Mouse (Mus musculus) intestine, postnatal 0 days (tissue): Measurements from ENCODE around the gene Sema4g. TPM values are rescaled to one million over a fixed set of nuclear protein-coding genes. Genes with fewer than 3 reads are reported as not detected.

ENCODE experiments used
- ATAC-seq: fragments of 200-750 bp; cut with Nextera tagmentation; 2 replicates; pipeline ENCODE4 v1.8.0; 2017; ENCODE audit warnings: mild to moderate bottlenecking, moderate TSS enrichment, moderate library complexity
- H3K27ac ChIP-seq: fragments of 300-500 bp; sonication (generic); 2 replicates; pipeline ENCODE4 v1.5.1; 2014; ENCODE audit warnings: mild to moderate bottlenecking, low read depth, low read length, moderate library complexity
- H3K27me3 ChIP-seq: fragments of 300-500 bp; sonication (generic); replicated peaks from 2 replicates; pipeline ENCODE4 v1.6.1; 2014; ENCODE audit warnings: low read length, mixed read lengths; ENCODE audit not compliant: control insufficient read depth, insufficient read depth
- H3K36me3 ChIP-seq: fragments of 300-500 bp; sonication (generic); 2 replicates; pipeline ENCODE4 v1.6.1; 2014; ENCODE audit warnings: mild to moderate bottlenecking, moderate library complexity; ENCODE audit not compliant: control insufficient read depth, insufficient read depth
- H3K4me1 ChIP-seq: fragments of 300-500 bp; sonication (generic); replicated peaks from 2 replicates; pipeline ENCODE4 v1.6.1; 2014; ENCODE audit warnings: antibody characterized with exemption, low read length, mixed read lengths; ENCODE audit not compliant: control insufficient read depth, insufficient read depth
- H3K4me2 ChIP-seq: fragments of 300-500 bp; sonication (generic); replicated peaks from 2 replicates; pipeline ENCODE4 v1.6.1; 2014; ENCODE audit warnings: low read depth, mild to moderate bottlenecking, moderate library complexity
- H3K4me3 ChIP-seq: fragments of 300-500 bp; sonication (generic); 2 replicates; pipeline ENCODE4 v1.5.1; 2014; ENCODE audit warnings: low read depth, low read length
- H3K9ac ChIP-seq: fragments of 300-500 bp; sonication (generic); 2 replicates; pipeline ENCODE4 v1.6.1; 2014; ENCODE audit warnings: mild to moderate bottlenecking, low read depth, low read length
- H3K9me3 ChIP-seq: fragments of 300-500 bp; sonication (generic); 2 replicates; pipeline ENCODE4 v1.6.1; 2016; ENCODE audit warnings: mixed run types; ENCODE audit not compliant: control insufficient read depth
- CTCF ChIP-seq: sonication (generic); IDR thresholded peaks from 2 replicates; pipeline ENCODE4 v1.5.1; 2016; ENCODE audit warnings: low read depth, mild to moderate bottlenecking, control low read depth, antibody characterized with exemption, moderate library complexity
- WGBS: fragments of 180-500 bp; shearing (Covaris S2); extraction: QIAGEN DNeasy Blood & Tissue Kit; methylation state at CpG from one replicate; pipeline ENCODE4 v1.1.7; 2014; 5-methylcytosine and 5-hydroxymethylcytosine counted together
- polyA plus RNA-seq: library from polyadenylated mRNA; unstranded; fragments of >200 nt; fragmentation: Nextera tagmentation; extraction: Ambion mirVana; gene quantifications from 2 replicates; pipeline ENCODE4 v1.2.1, GENCODE M21; 2015

Sema4g gene
- polyA plus RNA-seq, 1 experiment from 2014 or later = 7.8 TPM

- no peak for TF ChIP-seq CTCF
- peaks cover 37% of the 10 kb centered on the region for H3K36me3 ChIP-seq
- 0 out of 2 replicates have a peak, but pooled peaks cover 6% of the 10 kb centered on the region for H3K4me1 ChIP-seq
- no peaks in the 10 kb centered on the region for H3K9me3 ChIP-seq
- H3K9ac ChIP-seq = no peak overlapping the region
- no peak overlapping the region for H3K27ac ChIP-seq
- no peak overlapping the region for H3K4me2 ChIP-seq
- no peak overlapping the region for H3K4me3 ChIP-seq
- WGBS = 79% methylated on average over 2 of the region's 2 CpGs
- ATAC-seq = no peak
- no peaks in the 10 kb centered on the region for H3K27me3 ChIP-seq
Observed at GRCm38 (mm10) chr19:44980787-44981186, 8.1 kb upstream of the Sema4g start.

- no peaks in the 10 kb centered on the region for H3K9me3 ChIP-seq
- H3K4me1 ChIP-seq = 0 out of 2 replicates have a peak, but pooled peaks cover 6% of the 10 kb centered on the region
- H3K4me2 ChIP-seq = peak overlapping the region; percentile 52
- no peak overlapping the region for H3K9ac ChIP-seq
- no peak for TF ChIP-seq CTCF
- H3K27ac ChIP-seq = peak overlapping the region; percentile 76
- 34% methylated on average over 7 of the region's 7 CpGs for WGBS
- no peak overlapping the region for H3K4me3 ChIP-seq
- no peak for ATAC-seq
- no peaks in the 10 kb centered on the region for H3K27me3 ChIP-seq
- H3K36me3 ChIP-seq = peaks cover 18% of the 10 kb centered on the region
Observed at GRCm38 (mm10) chr19:44982477-44983115, 6.3 kb upstream of the Sema4g start.

- Histone ChIP-seq H3K9ac (no peak overlapping the region), H3K4me1 (0 out of 2 replicates have a peak, but pooled peaks cover 6% of the 10 kb centered on the region), H3K9me3 (no peaks in the 10 kb centered on the region), H3K27me3 (no peaks in the 10 kb centered on the region), H3K27ac (peak overlapping the region; percentile 37; the same call in 1 of the 2 replicates), H3K4me2 (no peak overlapping the region), H3K4me3 (no peak overlapping the region), H3K36me3 (peaks cover 11% of the 10 kb centered on the region)
- 68% methylated on average over 6 of the region's 6 CpGs for WGBS
- no peak for TF ChIP-seq CTCF
- no peak for ATAC-seq
Observed at GRCm38 (mm10) chr19:44983366-44983765, 5.5 kb upstream of the Sema4g start.

GRCm38 (mm10) chr19:44984420-44984819 lies 4.5 kb upstream of the Sema4g start:
- ATAC-seq = no peak
- Histone ChIP-seq H3K27me3 (no peaks in the 10 kb centered on the region), H3K9ac (no peak overlapping the region), H3K4me1 (0 out of 2 replicates have a peak, but pooled peaks cover 12% of the 10 kb centered on the region), H3K36me3 (peaks cover 5% of the 10 kb centered on the region), H3K27ac (peak overlapping the region; percentile 66), H3K4me2 (no peak overlapping the region), H3K4me3 (no peak overlapping the region), H3K9me3 (no peaks in the 10 kb centered on the region)
- no peak for TF ChIP-seq CTCF
- 77% methylated on average over 4 of the region's 4 CpGs for WGBS

- Histone ChIP-seq H3K9me3 (no peaks in the 10 kb centered on the region), H3K4me2 (no peak overlapping the region), H3K9ac (no peak overlapping the region), H3K27me3 (no peaks in the 10 kb centered on the region), H3K4me3 (no peak overlapping the region), H3K36me3 (peaks cover 5% of the 10 kb centered on the region), H3K4me1 (0 out of 2 replicates have a peak, but pooled peaks cover 12% of the 10 kb centered on the region), H3K27ac (peak overlapping the region; percentile 66; the same call in 1 of the 2 replicates)
- no peak for TF ChIP-seq CTCF
- WGBS = 21% methylated on average over 5 of the region's 5 CpGs
- peak; percentile 71 for ATAC-seq
Observed at GRCm38 (mm10) chr19:44985159-44985988, 3.5 kb upstream of the Sema4g start.

GRCm38 (mm10) chr19:44987004-44987403 lies 1.9 kb upstream of the Sema4g start:
- Histone ChIP-seq H3K4me2 (no peak overlapping the region; the same call in 1 of the 2 replicates), H3K27me3 (no peaks in the 10 kb centered on the region), H3K4me1 (0 out of 2 replicates have a peak, but pooled peaks cover 12% of the 10 kb centered on the region), H3K27ac (peak overlapping the region; percentile 15; the same call in 1 of the 2 replicates), H3K36me3 (no peaks in the 10 kb centered on the region), H3K4me3 (no peak overlapping the region), H3K9me3 (no peaks in the 10 kb centered on the region), H3K9ac (no peak overlapping the region)
- ATAC-seq = no peak
- no peak for TF ChIP-seq CTCF
- 58% methylated on average over 6 of the region's 6 CpGs for WGBS
